Mouse (Mus musculus): ENCODE results near the gene Cldn15. TPM values are rescaled to one million over a fixed set of nuclear protein-coding genes. Genes with fewer than 3 reads are reported as not detected.
"Not testable (repeated sequence)": the region's sequence is repeated elsewhere in the genome, so short reads cannot be mapped to it uniquely, and the experiment has no call there.

Cldn15 gene
- polyA plus RNA-seq, 1 experiment from 2014 or later = 6.8 TPM

DNA sequence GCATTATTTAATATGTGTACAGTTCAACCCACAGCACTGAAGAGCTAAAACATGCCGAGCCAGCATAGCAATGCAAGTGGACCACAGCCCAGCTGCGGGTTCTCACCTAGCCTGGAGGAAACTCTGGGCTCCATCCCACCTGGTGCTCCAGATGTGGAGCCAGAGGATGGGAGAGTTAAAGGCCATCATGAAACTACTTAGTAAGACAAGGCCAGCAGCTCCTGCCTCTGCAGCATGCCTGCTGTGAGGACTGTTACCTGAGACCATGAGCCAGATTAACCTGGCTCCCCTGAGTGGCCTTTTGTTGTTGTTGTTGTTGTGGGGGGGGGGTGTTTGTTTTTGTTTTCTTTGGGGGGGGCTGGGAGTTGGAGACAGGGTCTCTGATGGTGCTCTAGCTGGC, 23.0 kb upstream of the Cldn15 start:
- Histone ChIP-seq H3K4me3 (ENCODE audit: low read depth, low read length) (no peak overlapping the region), H3K36me3 (ENCODE audit: control insufficient read depth, insufficient read depth, low read length) (no peaks in the 10 kb centered on the region), H3K4me2 (replicated peaks; ENCODE audit: low read depth) (no peak overlapping the region), H3K27ac (replicated peaks) (no peak overlapping the region), H3K4me1 (replicated peaks; ENCODE audit: control insufficient read depth, insufficient read depth) (no peaks in the 10 kb centered on the region), H3K9ac (ENCODE audit: low read length) (no peak overlapping the region), H3K9me3 (ENCODE audit: control insufficient read depth, low read length) (no peaks in the 10 kb centered on the region), H3K27me3 (ENCODE audit: control insufficient read depth, insufficient read depth, low read length) (no peaks in the 10 kb centered on the region)
- 85% methylated on average over 2 of the region's 2 CpGs for WGBS
- TF ChIP-seq EP300 (optimal IDR thresholded peaks at IDR 0.05) = no peak
- no peak for TF ChIP-seq CTCF (IDR thresholded peaks at IDR 0.05; ENCODE audit: low read depth)
- DNase-seq (ENCODE audit: low spot score) = no peak
- ATAC-seq (ENCODE audit: low FRiP score, low TSS enrichment) = no peak

DNA sequence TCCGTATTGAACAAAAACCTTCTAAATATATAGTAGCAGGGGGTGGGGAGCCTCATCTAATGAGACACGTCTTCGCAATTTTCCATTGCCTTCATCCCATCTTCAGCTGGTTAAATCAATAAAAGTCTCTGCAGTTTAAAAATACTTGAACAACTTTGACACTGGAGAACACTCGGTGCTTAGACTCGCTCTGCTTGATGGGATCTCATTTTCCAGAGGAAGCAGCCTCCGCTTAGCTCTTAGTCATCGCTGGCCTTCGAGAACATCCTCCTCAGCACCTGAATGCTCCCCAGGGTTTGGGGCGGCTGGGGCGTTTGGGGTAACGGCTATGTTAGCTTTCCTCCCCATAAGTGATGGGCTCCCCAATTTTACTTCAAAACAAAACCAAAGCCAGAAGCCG, 21.3 kb upstream of the Cldn15 start:
- ATAC-seq (ENCODE audit: low FRiP score, low TSS enrichment) (no peak), DNase-seq (ENCODE audit: low spot score) (no peak)
- no peaks in the 10 kb centered on the region for H3K9me3 ChIP-seq (ENCODE audit: control insufficient read depth, low read length)
- no peak overlapping the region for H3K4me2 ChIP-seq (replicated peaks; ENCODE audit: low read depth)
- WGBS = 76% methylated on average over 12 of the region's 12 CpGs
- no peak overlapping the region for H3K27ac ChIP-seq (replicated peaks)
- H3K36me3 ChIP-seq (ENCODE audit: control insufficient read depth, insufficient read depth, low read length) = no peaks in the 10 kb centered on the region
- H3K9ac ChIP-seq (ENCODE audit: low read length) = no peak overlapping the region
- no peaks in the 10 kb centered on the region for H3K27me3 ChIP-seq (ENCODE audit: control insufficient read depth, insufficient read depth, low read length)
- H3K4me3 ChIP-seq (ENCODE audit: low read depth, low read length) = no peak overlapping the region
- TF ChIP-seq EP300 (optimal IDR thresholded peaks at IDR 0.05) (no peak), CTCF (IDR thresholded peaks at IDR 0.05; ENCODE audit: low read depth) (no peak)
- H3K4me1 ChIP-seq (replicated peaks; ENCODE audit: control insufficient read depth, insufficient read depth) = no peaks in the 10 kb centered on the region

DNA sequence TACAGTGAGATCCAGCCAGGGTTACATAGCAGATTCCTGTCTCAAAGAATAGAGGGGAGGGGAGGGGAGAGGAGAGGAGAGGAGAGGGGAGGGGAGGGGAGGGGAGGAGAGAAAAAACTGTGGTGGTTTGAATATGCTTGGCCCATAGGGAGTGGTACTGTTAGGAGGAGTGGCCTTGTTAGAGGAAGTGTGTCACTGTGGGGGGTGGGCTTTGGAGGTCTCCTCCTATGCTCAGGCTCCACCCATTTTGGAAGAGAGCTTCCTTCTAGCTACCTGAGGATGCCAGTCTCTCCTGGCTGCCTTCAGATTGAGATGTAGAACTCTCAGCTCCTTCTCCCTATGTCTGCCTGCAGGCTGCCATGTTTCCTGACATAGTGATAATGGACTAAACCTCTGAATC, 18.5 kb upstream of the Cldn15 start:
- Histone ChIP-seq H3K4me2 (replicated peaks; ENCODE audit: low read depth) (no peak overlapping the region), H3K4me1 (replicated peaks; ENCODE audit: control insufficient read depth, insufficient read depth) (no peaks in the 10 kb centered on the region), H3K27me3 (ENCODE audit: control insufficient read depth, insufficient read depth, low read length) (no peaks in the 10 kb centered on the region), H3K9me3 (ENCODE audit: control insufficient read depth, low read length) (no peaks in the 10 kb centered on the region), H3K9ac (ENCODE audit: low read length) (no peak overlapping the region), H3K36me3 (ENCODE audit: control insufficient read depth, insufficient read depth, low read length) (no peaks in the 10 kb centered on the region), H3K4me3 (ENCODE audit: low read depth, low read length) (no peak overlapping the region), H3K27ac (replicated peaks) (no peak overlapping the region)
- DNase-seq (ENCODE audit: low spot score) (no peak), ATAC-seq (ENCODE audit: low FRiP score, low TSS enrichment) (no peak)
- TF ChIP-seq CTCF (IDR thresholded peaks at IDR 0.05; ENCODE audit: low read depth) (no peak), EP300 (optimal IDR thresholded peaks at IDR 0.05) (no peak)

DNA sequence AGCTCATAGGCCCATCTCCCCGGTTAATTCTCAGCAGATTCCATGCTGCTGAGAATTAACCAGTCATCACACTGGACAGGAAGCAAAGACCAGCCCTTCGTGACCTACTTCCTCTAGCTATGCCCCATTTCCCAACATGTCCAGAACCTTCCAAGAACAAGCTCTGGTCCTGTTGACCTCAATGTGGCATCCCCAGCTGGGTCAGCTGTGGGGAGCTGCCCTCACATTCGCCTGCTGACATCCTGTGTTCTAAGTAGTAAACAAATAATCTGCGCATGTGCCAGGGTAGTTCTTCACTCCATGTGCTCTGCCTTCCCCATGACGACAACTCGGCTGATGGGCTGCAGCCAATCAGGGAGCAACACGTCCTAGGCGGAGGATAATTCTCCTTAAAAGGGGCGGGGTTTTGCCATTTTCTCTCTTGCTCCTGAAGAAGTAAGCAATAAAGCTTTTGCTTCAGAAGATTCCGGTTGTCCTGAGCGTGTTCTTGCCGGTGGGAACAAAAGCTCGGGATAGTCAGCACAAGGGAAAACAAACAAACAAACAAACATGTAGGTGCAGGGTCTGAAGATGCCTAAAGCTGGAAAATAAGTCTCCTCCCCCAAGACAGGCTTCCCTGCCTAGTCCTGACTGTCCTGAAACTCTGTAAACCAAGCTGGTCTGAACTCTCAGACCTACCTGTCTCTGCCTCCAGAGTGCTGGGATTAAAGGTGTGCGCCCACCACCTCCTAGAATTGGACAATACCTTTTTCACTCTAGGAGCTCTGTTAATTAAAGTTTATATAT, 16.7 kb upstream of the Cldn15 start:
- H3K4me1 ChIP-seq (replicated peaks; ENCODE audit: control insufficient read depth, insufficient read depth); ATAC-seq (ENCODE audit: low FRiP score, low TSS enrichment); H3K4me2 ChIP-seq (replicated peaks; ENCODE audit: low read depth); H3K27me3 ChIP-seq (ENCODE audit: control insufficient read depth, insufficient read depth, low read length); H3K4me3 ChIP-seq (ENCODE audit: low read depth, low read length); H3K9me3 ChIP-seq (ENCODE audit: control insufficient read depth, low read length); DNase-seq (ENCODE audit: low spot score); H3K27ac ChIP-seq (replicated peaks); H3K9ac ChIP-seq (ENCODE audit: low read length); H3K36me3 ChIP-seq (ENCODE audit: control insufficient read depth, insufficient read depth, low read length): not testable (repeated sequence)
- 76% methylated on average over 14 of the region's 14 CpGs for WGBS

DNA sequence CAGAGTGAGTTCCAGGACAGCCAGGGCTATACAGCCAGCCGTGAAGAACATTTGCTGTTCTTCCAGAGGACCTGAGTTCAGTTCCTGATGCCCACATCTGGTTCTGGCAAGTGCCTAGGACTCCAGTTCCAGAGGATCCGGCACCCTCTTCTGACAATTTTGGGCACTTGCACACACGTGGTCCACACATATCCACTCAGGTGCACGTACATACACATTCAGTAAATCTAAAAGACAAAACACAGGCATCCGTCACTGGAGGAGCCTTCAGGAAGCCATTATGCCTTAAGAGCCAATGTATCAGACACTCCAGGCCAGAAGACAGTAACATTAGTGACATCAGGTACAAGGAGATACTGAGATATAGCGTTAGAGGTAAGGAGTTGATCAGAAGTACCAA, 15.9 kb upstream of the Cldn15 start:
- no peak overlapping the region for H3K4me2 ChIP-seq (replicated peaks; ENCODE audit: low read depth)
- H3K27me3 ChIP-seq (ENCODE audit: control insufficient read depth, insufficient read depth, low read length) = no peaks in the 10 kb centered on the region
- no peak for ATAC-seq (ENCODE audit: low FRiP score, low TSS enrichment)
- H3K9me3 ChIP-seq (ENCODE audit: control insufficient read depth, low read length) = no peaks in the 10 kb centered on the region
- TF ChIP-seq CTCF (IDR thresholded peaks at IDR 0.05; ENCODE audit: low read depth) (no peak), EP300 (optimal IDR thresholded peaks at IDR 0.05) (no peak)
- no peaks in the 10 kb centered on the region for H3K36me3 ChIP-seq (ENCODE audit: control insufficient read depth, insufficient read depth, low read length)
- H3K4me3 ChIP-seq (ENCODE audit: low read depth, low read length) = no peak overlapping the region
- no peak overlapping the region for H3K9ac ChIP-seq (ENCODE audit: low read length)
- no peak for DNase-seq (ENCODE audit: low spot score)
- 0 out of 2 replicates have a peak, but pooled peaks cover 3% of the 10 kb centered on the region for H3K4me1 ChIP-seq (replicated peaks; ENCODE audit: control insufficient read depth, insufficient read depth)
- WGBS = 90% methylated on average over 6 of the region's 6 CpGs
- H3K27ac ChIP-seq (replicated peaks) = no peak overlapping the region

DNA sequence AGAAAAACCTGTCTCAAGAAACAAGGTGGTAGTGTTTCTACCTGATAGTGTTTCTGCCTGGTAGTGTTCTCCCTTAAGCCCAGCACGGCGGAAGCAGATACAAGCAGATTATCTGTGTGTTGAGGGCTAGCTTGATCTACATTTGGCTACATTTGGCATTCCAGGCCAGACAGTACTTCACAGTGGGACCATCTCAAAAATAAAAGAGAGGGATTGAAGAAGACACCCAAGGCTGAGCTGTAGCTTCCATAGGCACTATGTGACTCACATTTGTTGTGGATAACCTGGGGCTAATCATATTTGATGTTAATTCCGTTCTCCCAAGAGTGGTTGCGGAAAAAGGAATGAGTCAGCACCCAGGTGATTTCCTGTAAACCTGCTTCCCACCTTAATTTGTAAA, 14.3 kb upstream of the Cldn15 start:
- Histone ChIP-seq H3K9me3 (ENCODE audit: control insufficient read depth, low read length) (no peaks in the 10 kb centered on the region), H3K27me3 (ENCODE audit: control insufficient read depth, insufficient read depth, low read length) (no peaks in the 10 kb centered on the region), H3K4me3 (ENCODE audit: low read depth, low read length) (no peak overlapping the region), H3K27ac (replicated peaks) (no peak overlapping the region), H3K4me1 (replicated peaks; ENCODE audit: control insufficient read depth, insufficient read depth) (0 out of 2 replicates have a peak, but pooled peaks cover 3% of the 10 kb centered on the region), H3K4me2 (replicated peaks; ENCODE audit: low read depth) (no peak overlapping the region), H3K36me3 (ENCODE audit: control insufficient read depth, insufficient read depth, low read length) (no peaks in the 10 kb centered on the region), H3K9ac (ENCODE audit: low read length) (no peak overlapping the region)
- DNase-seq (ENCODE audit: low spot score) (no peak), ATAC-seq (ENCODE audit: low FRiP score, low TSS enrichment) (no peak)
- TF ChIP-seq EP300 (optimal IDR thresholded peaks at IDR 0.05) (no peak), CTCF (IDR thresholded peaks at IDR 0.05; ENCODE audit: low read depth) (no peak)
- 75% methylated on average over 4 of the region's 4 CpGs for WGBS
